In the genomic region with DNA sequence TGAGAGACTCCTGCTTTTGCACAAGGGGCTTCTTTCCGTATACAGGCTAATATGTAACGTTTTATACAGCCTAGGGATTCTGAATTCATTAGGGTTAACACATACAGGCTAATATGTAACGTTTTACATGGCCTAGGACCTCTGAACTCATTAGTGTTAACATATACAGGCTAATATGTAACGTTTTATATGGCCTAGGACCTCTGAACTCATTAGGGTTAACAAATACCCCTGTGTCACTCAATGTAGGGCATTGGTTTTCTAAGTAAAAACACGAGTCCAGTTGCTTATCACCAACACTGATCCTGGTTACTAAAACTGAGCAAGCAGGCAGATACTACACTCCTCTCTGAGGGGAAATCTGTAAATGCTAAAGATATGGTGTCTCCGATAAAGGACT, we compare ENCODE assay signal across 23 mouse cellular contexts. TPM values are rescaled to one million over a fixed set of nuclear protein-coding genes. Genes with fewer than 3 reads are reported as not detected.
"Had no signal": no experiment of that assay in that cellular context is flagged by ENCODE, and none has a peak within 500 bp of the region (broad histone marks: within the 10 kb centered on the region; RNA-seq: fewer than 3 reads in every experiment).

No protein-coding gene starts in this region.

- H3K4me3 ChIP-seq: limb, embryonic 10.5 days; limb, embryonic 13.5 days; liver, embryonic 12.5 days; liver, embryonic 15.5 days; lung, embryonic 15.5 days; megakaryocyte, embryonic 14.5 days; midbrain, embryonic 10.5 days; midbrain, embryonic 13.5 days; myocyte; neural tube, embryonic 13.5 days; stomach, embryonic 15.5 days had no signal

- H3K9me3 ChIP-seq: limb, embryonic 10.5 days; limb, embryonic 13.5 days; liver, embryonic 12.5 days; liver, embryonic 15.5 days; lung, embryonic 15.5 days; megakaryocyte, embryonic 14.5 days; midbrain, embryonic 10.5 days; midbrain, embryonic 13.5 days; neural tube, embryonic 13.5 days; stomach, embryonic 15.5 days had no signal

- H3K4me2 ChIP-seq: limb, embryonic 13.5 days; liver, embryonic 12.5 days; liver, embryonic 15.5 days; lung, embryonic 15.5 days; midbrain, embryonic 13.5 days; neural tube, embryonic 13.5 days; stomach, embryonic 15.5 days had no signal

- H3K27me3 ChIP-seq: limb, embryonic 13.5 days; liver, embryonic 12.5 days; liver, embryonic 15.5 days; lung, embryonic 15.5 days; midbrain, embryonic 13.5 days; neural tube, embryonic 13.5 days; stomach, embryonic 15.5 days had no signal

- H3K9ac ChIP-seq: limb, embryonic 13.5 days; liver, embryonic 12.5 days; liver, embryonic 15.5 days; lung, embryonic 15.5 days; midbrain, embryonic 13.5 days; neural tube, embryonic 13.5 days; stomach, embryonic 15.5 days had no signal

- H3K4me1 ChIP-seq: limb, embryonic 10.5 days; limb, embryonic 13.5 days; liver, embryonic 12.5 days; lung, embryonic 15.5 days; megakaryocyte, embryonic 14.5 days; midbrain, embryonic 13.5 days; stomach, embryonic 15.5 days had no signal

- ATAC-seq: hindbrain, postnatal 0 days; inflammation-experienced regulatory T-cells, adult 6 months; liver, embryonic 12.5 days; midbrain, embryonic 13.5 days; midbrain, embryonic 16.5 days had no signal

- H3K27ac ChIP-seq: hindbrain, postnatal 0 days; limb, embryonic 10.5 days; limb, embryonic 13.5 days; liver, embryonic 12.5 days; liver, embryonic 15.5 days; lung, embryonic 15.5 days; midbrain, embryonic 10.5 days; midbrain, embryonic 13.5 days; neural tube, embryonic 13.5 days; stomach, embryonic 15.5 days had no signal

- DNase-seq: layer of hippocampus, adult 9-11 months; liver; lung, adult 18-20 months; lung, postnatal 10 days; lung, postnatal 36 days; retina, postnatal 1 day; right cerebral cortex, postnatal 25 days; spleen, adult 18-20 months; thymus, postnatal 25 days had no signal

- H3K36me3 ChIP-seq: limb, embryonic 10.5 days; limb, embryonic 13.5 days; liver, embryonic 12.5 days; liver, embryonic 15.5 days; lung, embryonic 15.5 days; midbrain, embryonic 10.5 days; midbrain, embryonic 13.5 days; neural tube, embryonic 13.5 days; stomach, embryonic 15.5 days had no signal

RNA-seq across cellular contexts. Expression of gene Ccdc170, which starts 49.6 kb away (rescaled TPM):
- polyA plus RNA-seq: inflammation-experienced regulatory T-cells, adult 6 months; liver, embryonic 15.5 days; midbrain, embryonic 10.5 days; neural tube, embryonic 13.5 days had no signal
